Mouse (Mus musculus) T-helper 17 cell (primary cell): ENCODE data around the gene Pitx3.
"Not testable (repeated sequence)": the region's sequence is repeated elsewhere in the genome, so short reads cannot be mapped to it uniquely, and the experiment has no call there.

Experiments
- in situ Hi-C, 2 experiments: fragments of 300-600 bp; cut with MboI, MseI; formaldehyde crosslinking; loops; 1 replicate in 1 of 2; 2 replicates in 1 of 2; pipeline ENCODE4 v1.15.1; 2025; ENCODE audit warnings: high pct_unique_total_duplicates in 2 of 2

Gene Pitx3

DNA sequence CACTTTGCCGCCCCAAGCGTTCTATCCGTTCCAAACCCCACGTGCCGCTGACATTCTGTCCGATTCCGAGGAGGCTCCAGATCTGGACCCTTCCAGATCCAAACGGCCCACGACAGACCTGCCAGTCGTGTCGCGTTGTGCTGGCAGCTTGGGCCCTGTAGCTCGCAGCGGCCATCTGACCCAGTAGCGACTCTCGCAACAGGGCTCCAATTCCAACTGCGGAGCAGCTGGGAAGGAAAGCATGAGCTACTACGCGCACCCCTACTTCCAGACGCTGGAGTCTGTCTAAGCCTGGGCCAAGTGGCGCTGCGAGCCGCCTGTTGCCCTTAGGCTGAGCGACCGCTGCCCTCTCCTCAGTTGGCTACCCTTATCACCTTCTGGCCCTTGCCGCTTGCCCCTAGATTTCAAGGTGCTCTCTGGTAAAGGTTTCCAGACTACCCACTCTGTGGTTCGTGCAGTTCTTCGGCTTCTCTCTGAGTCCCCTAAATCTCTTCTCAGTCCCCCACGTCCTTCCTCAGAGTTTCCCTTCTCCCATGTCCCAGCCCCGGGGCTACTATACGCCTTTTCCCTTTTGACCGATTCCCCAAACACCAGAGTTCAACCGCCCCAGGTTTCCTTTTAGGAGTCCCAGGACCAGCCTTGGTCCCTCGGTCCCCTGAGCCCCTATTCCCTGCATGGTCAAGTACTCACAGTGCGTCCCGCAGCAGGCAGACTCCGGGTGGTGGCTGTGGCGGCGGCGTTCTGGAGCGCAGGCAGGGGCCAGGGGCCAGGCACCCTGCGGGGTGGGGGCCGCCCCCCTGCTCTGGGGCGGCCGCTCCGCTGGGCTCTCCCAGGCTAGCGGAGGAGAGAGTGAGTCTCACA lies at the start of gene Pitx3:
Pitx3 (minus strand) TSS at position 816 of the 861 bp plus-strand sequence.
- in situ Hi-C loops: loop anchor here in 1 of 2 experiments (5.0 kb wide), 1 partner anchor 50 kb away; no protein-coding TSS in a partner anchor

DNA sequence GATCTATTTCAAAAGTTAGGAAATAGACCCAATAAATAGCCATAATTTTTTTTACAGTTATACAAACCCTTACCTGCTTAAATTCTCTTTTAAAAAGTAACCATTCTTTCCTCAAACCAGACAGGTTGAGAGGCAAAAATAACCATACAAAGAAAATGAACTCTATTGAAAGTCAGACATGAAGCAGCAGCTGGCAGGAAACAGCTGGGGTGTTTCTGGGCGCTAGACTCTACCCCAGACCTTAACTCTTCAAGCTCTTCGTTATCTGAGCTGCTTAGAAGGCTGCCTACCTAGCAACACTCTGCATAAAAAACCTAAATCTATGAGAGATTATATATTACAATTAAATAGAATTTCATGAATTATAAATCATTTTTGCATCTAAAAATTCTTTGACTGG lies 39.1 kb upstream of the Pitx3 start:
- in situ Hi-C loops: loop anchor here in 1 of 2 experiments (10.0 kb wide), 1 partner anchor 58 kb away; no protein-coding TSS in a partner anchor

DNA sequence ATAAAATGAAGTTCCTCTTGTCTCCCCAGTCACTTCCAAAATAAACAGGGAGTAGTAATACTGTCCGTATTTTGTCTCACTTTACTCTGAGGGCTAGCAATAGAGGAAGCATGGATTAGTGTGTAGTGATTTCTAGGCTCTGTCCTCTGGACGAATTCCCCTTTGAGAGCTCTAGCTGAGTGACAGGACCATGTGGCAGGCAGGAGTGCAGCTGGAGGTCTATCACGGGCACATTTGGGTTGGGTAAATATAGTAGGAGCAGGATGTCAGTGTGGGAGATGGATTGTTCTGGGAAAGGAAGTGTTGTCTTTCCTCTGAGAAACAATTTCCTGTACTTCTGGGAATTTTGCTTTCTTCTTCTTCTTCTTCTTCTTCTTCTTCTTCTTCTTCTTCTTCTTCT lies 38.5 kb upstream of the Pitx3 start:
- in situ Hi-C loops: loop anchor here in 1 of 2 experiments (10.0 kb wide), 1 partner anchor 58 kb away; no protein-coding TSS in a partner anchor

DNA sequence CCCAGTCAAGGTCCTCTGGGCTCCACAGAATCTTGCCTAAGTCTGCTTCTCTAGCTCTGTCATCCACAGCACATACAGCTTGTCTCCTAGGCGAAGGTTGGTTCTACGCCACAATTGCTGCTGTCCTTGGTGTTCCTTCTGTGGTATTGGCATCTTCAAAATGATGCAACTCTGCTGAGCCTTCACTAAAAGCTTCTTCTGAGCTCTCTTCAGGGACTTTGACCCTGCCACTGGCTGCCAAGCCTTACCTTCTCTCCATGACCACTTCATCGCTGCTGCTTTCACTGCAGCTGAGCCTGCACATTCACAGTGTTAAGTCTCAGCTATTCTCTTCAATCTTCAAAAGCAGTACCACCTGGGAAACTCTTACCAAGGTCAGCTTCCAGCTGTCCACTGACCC lies 34.1 kb upstream of the Pitx3 start:
- in situ Hi-C loops: loop anchor here in 1 of 2 experiments (10.0 kb wide), 1 partner anchor 63 kb away; no protein-coding TSS in a partner anchor

DNA sequence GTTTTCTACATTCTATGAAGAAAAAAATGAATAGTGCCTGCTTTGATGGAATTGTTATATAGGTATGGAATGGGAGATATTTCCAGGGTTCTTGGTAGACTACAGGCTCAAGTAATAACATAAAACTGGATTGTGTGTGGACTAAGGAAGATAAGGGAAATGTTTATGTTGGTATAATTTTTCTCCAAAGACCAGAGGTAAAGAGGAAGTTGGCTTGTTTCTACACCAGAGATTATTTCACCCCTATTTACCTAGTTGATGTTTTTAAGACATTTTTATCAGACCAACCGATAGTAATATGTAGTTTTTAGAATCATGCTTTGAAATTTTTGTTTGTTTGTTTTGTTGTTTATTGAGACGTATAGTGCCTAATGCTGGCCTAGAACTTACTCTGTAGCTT lies 32.1 kb upstream of the Pitx3 start:
- in situ Hi-C loops: loop anchor here in 1 of 2 experiments (10.0 kb wide), 1 partner anchor 65 kb away; no protein-coding TSS in a partner anchor

GRCm38 (mm10) chr19:46177046-46177445 lies 28.9 kb upstream of the Pitx3 start:
- in situ Hi-C loops: no loop called here

GRCm38 (mm10) chr19:46175173-46175572 lies 27.0 kb upstream of the Pitx3 start:
- in situ Hi-C loops: no loop called here

GRCm38 (mm10) chr19:46172541-46172940 lies 24.4 kb upstream of the Pitx3 start:
- in situ Hi-C loops: no loop called here

DNA sequence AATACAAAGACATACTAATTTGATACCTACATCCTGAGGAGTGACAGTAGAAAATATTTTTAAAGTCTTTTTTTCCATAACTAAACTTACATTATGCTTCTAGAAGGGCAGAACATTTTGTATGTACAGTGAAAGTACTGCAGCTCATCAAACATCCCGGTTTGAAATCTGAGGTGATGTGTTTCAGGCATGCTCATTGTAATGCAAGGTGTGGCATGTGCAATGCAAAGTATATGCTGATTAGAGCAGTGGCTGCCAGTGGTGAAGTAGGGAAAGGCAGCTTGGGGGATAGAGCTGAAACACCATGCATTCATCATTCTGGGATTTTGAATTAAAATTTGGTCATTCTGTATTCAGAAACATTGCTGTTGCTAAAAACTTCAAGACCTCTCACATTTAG lies 21.8 kb upstream of the Pitx3 start:
- in situ Hi-C loops: no loop called here

- in situ Hi-C loops: no loop called here
Measured at GRCm38 (mm10) chr19:46169396-46169795, 21.3 kb upstream of the Pitx3 start.

DNA sequence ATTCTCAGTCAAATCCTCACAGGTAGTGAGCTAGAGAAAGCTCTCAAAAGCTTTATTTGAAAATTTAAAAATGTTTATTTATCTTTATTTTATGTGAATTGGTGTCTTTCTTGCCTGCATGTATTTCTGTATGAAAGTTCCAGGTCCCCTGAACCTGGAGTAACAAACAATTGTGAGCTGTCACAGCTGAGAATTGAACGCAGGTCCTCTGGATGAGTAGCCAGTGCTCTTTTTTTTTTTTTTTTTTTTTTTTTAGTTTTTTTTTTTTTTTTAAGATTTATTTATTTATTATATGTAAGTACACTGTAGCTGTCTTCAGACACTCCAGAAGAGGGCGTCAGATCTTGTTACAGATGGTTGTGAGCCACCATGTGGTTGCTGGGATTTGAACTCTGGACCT lies 19.0 kb upstream of the Pitx3 start:
- in situ Hi-C loops: not testable (repeated sequence)

- in situ Hi-C loops: no loop called here
Measured at GRCm38 (mm10) chr19:46165950-46166349, 17.8 kb upstream of the Pitx3 start.

DNA sequence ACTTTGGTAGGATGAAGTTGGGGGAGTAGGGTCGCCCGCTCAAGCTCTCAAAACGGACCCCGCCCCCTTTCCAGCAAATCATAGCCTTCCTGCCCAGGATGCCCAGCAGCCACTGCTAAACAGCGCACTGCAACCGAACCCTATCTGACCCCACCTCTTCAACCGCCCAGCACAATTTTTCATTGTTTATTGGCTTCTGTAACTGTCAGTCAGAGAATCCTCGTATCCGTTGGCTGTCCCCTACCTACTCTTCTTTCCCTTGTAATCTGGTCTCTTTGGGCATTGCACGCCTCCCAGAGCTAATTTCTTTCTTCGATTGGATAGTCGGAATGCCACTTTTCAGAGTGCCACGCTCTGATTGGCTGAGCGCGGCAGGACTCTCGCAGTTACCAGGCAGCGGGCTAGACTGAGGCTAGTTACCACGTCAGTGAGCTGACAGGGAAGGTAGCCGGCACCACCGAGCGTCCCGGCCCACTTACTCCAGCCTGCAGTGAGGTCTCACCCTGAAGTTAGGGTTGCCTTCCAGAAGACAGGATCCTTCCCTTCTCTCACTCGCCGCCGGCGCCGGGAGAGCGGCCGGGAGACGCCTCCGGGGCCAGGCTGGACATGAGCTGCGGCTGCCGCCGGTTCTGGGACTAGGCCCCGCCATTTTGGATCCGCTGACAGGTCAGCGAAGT lies 4.1 kb upstream of the Pitx3 start, which contains the start of gene Gbf1:
Gbf1 (plus strand) TSS at position 383 of the 677 bp plus-strand sequence.
- in situ Hi-C loops: no loop called here

- in situ Hi-C loops: loop anchor here in 1 of 2 experiments (5.0 kb wide), 1 partner anchor 48 kb away; no protein-coding TSS in a partner anchor
Measured at GRCm38 (mm10) chr19:46149091-46149490, 965 bp upstream of the Pitx3 start.

DNA sequence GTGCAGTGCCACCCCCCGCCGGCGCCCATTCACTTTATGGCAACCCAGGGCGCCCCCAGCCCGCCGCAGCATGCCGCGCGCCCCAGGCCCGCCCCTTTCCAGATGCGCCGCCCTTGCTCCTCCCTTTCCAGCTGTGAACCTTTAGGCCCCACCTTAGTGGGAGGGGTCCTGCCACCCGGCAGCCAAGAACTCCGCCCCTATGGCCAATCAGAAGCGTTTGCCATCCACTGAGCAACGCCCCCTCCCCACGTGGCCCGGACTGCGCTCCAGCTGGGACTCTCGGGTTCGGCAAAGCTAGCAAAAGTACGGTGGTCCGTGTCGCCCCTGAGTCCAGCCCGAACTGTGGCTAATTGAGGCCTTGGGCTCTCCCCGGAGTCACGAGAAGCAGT lies 240 bp upstream of the Pitx3 start:
- in situ Hi-C loops: loop anchor here in 1 of 2 experiments (5.0 kb wide), 1 partner anchor 49 kb away; no protein-coding TSS in a partner anchor

- in situ Hi-C loops: no loop called here
Measured at GRCm38 (mm10) chr19:46141091-46141490, 7.0 kb downstream of the Pitx3 start.

DNA sequence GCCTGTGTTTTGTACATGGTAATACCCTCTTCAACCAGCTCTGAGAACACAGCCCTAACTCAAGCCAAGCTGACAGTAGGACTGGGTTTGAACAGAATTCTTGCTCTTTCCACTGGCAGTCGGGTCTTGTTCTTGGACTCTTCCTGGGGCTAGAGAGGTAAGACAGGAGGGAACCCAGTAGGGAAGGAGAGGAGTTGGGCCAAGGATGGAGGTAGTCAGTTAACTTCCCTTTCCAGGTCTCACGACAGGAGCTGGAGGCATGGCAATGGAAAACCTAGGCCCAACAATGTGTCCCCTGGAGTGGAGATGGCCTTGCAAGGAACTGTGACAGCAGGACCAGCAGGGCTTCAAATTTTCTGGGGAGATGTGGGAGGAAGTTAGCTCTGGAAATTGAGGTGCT lies 7.8 kb downstream of the Pitx3 start:
- in situ Hi-C loops: no loop called here

GRCm38 (mm10) chr19:46136639-46137580 lies 11.2 kb downstream of the Pitx3 start:
- in situ Hi-C loops: loop anchor here (5.0 kb wide), 3 partner anchors 110 to 170 kb away; no protein-coding TSS in a partner anchor

DNA sequence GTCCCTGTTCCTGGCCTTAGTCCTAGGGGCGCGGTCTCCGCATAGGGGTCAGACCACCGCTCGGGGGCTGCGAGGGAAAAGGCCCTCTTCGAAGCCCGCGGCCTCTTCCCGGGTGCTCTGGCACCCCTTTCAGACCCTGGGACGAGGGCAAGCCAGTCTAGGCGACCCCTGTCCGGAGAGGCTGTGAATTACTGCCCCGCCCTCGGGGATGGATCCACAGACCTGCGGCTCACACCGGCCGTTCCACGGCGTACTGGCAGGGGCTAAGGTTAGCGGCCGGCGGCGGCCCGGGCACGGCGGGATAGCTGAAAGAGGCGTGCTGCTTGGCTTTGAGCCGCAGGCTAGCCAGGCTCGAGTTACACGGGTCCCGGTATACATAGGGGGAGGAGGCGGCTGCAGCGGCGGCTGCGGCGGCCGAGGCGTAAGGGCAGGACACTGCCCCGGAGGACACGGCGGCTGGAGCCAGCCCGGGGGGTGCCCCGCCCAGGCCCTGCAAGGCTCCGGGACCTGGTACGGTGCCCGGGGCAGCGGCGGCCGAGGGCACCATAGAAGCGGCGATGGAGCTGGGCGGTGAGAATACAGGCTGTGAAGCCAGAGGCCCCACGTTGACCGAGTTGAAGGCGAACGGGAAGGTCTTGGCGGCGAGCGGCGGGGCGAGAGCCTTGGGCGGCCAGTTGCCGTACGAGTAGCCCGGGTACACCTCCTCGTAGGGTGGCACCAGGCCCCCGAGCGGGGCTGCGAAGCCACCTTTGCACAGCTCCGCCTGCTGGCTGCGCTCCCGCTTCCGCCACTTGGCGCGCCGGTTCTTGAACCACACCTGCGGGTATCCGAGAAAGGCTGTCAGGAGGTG lies 12.1 kb downstream of the Pitx3 start:
- in situ Hi-C loops: loop anchor here (5.0 kb wide), 3 partner anchors 111 to 171 kb away; no protein-coding TSS in a partner anchor

DNA sequence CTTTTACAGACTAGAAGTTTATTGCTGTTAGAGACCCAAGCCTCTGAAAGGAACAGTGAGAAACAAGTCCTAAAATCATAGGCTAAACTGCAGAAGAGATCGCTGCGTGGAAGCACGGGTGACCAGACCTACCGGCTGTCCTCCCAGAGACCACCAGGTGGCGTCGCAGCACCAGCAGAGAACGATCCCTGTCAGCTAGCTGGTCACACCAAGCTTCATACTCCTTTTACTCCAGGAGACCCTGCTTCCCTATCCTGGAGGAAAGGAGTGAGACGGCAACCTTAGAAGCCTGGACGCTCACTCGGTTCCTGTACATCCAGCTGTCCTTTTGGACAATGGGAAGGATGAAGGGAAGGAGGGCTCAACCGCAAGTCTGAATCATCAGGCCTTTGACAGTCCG lies 12.8 kb downstream of the Pitx3 start:
- in situ Hi-C loops: loop anchor here (5.0 kb wide), 3 partner anchors 112 to 172 kb away; no protein-coding TSS in a partner anchor
